Comparison of ENCODE assay signal across 20 mouse cellular contexts in genomic region chr8:39329378-39329777, GRCm38 (mm10).
DNase-seq lines count a peak whose midpoint lies in the region; ATAC-seq and TF ChIP-seq lines count a peak whose summit lies in the region.
"Had no signal": no experiment of that assay in that cellular context is flagged by ENCODE, and none has a peak within 500 bp of the region (broad histone marks: within the 10 kb centered on the region; RNA-seq: fewer than 3 reads in every experiment).

No protein-coding gene starts in this region.

- H3K4me2 ChIP-seq in forebrain, embryonic 13.5 days, result no peak overlapping the region
- no peak overlapping the region for H3K4me2 ChIP-seq in forebrain, postnatal 0 days (ENCODE audit: low read depth)
- no peak overlapping the region for H3K4me2 ChIP-seq in hindbrain, embryonic 14.5 days (replicated peaks)
- no peak overlapping the region for H3K4me2 ChIP-seq in hindbrain, postnatal 0 days (ENCODE audit: low read depth, low read length)
- H3K4me2 ChIP-seq: embryonic facial prominence, embryonic 13.5 days; hindbrain, embryonic 15.5 days had no signal

- 57% methylated on average over 1 of the region's 1 CpGs for WGBS in forebrain, embryonic 13.5 days
- WGBS in forebrain, postnatal 0 days, result 38% methylated on average over 1 of the region's 1 CpGs
- WGBS in hindbrain, embryonic 14.5 days, result 78% methylated on average over 1 of the region's 1 CpGs
- WGBS in hindbrain, postnatal 0 days, result 81% methylated on average over 1 of the region's 1 CpGs

- H3K9me3 ChIP-seq in forebrain, embryonic 13.5 days (replicated peaks), result no peaks in the 10 kb centered on the region
- no peaks in the 10 kb centered on the region for H3K9me3 ChIP-seq in forebrain, postnatal 0 days (ENCODE audit: low read length)
- H3K9me3 ChIP-seq in hindbrain, embryonic 14.5 days (ENCODE audit: control insufficient read depth, low read length), result no peaks in the 10 kb centered on the region
- no peaks in the 10 kb centered on the region for H3K9me3 ChIP-seq in hindbrain, postnatal 0 days (ENCODE audit: low read length)
- H3K9me3 ChIP-seq: embryonic facial prominence, embryonic 13.5 days; heart, embryonic 10.5 days; hindbrain, embryonic 15.5 days had no signal

- H3K4me3 ChIP-seq in forebrain, embryonic 13.5 days, result no peak overlapping the region
- H3K4me3 ChIP-seq in forebrain, postnatal 0 days (ENCODE audit: low read depth, low read length), result no peak overlapping the region
- H3K4me3 ChIP-seq in hindbrain, embryonic 14.5 days (replicated peaks; ENCODE audit: low read length), result no peak overlapping the region
- no peak overlapping the region for H3K4me3 ChIP-seq in hindbrain, postnatal 0 days (ENCODE audit: low read length)
- H3K4me3 ChIP-seq: embryonic facial prominence, embryonic 13.5 days; heart, embryonic 10.5 days; hindbrain, embryonic 15.5 days had no signal

- no peaks in the 10 kb centered on the region for H3K27me3 ChIP-seq in forebrain, embryonic 13.5 days
- H3K27me3 ChIP-seq in forebrain, postnatal 0 days (ENCODE audit: insufficient read depth, low read length), result no peaks in the 10 kb centered on the region
- no peaks in the 10 kb centered on the region for H3K27me3 ChIP-seq in hindbrain, embryonic 14.5 days (ENCODE audit: control insufficient read depth, insufficient read depth, low read length)
- H3K27me3 ChIP-seq in hindbrain, postnatal 0 days (ENCODE audit: insufficient read depth, low read length), result no peaks in the 10 kb centered on the region
- H3K27me3 ChIP-seq: embryonic facial prominence, embryonic 13.5 days; hindbrain, embryonic 15.5 days had no signal

- H3K27ac ChIP-seq in forebrain, embryonic 13.5 days, result no peak overlapping the region
- no peak overlapping the region for H3K27ac ChIP-seq in forebrain, postnatal 0 days (ENCODE audit: low read depth, low read length)
- no peak overlapping the region for H3K27ac ChIP-seq in hindbrain, embryonic 14.5 days
- H3K27ac ChIP-seq in hindbrain, postnatal 0 days, result no peak overlapping the region
- H3K27ac ChIP-seq: embryonic facial prominence, embryonic 13.5 days; heart, embryonic 10.5 days; hindbrain, embryonic 15.5 days had no signal

- no peaks in the 10 kb centered on the region for H3K36me3 ChIP-seq in forebrain, embryonic 13.5 days (ENCODE audit: poor library complexity, severe bottlenecking)
- H3K36me3 ChIP-seq in forebrain, postnatal 0 days (ENCODE audit: insufficient read depth), result no peaks in the 10 kb centered on the region
- H3K36me3 ChIP-seq in hindbrain, embryonic 14.5 days (replicated peaks; ENCODE audit: control insufficient read depth, insufficient read depth), result no peaks in the 10 kb centered on the region
- H3K36me3 ChIP-seq in hindbrain, postnatal 0 days (ENCODE audit: insufficient read depth, low read length), result no peaks in the 10 kb centered on the region
- H3K36me3 ChIP-seq: embryonic facial prominence, embryonic 13.5 days; heart, embryonic 10.5 days; hindbrain, embryonic 15.5 days had no signal

- peak; percentile 53; the same call in 1 of the 2 replicates for ATAC-seq in forebrain, embryonic 13.5 days
- ATAC-seq in forebrain, postnatal 0 days, result no peak
- ATAC-seq in hindbrain, embryonic 14.5 days (ENCODE audit: low FRiP score), result peak; percentile 40; the same call in 1 of the 2 replicates
- ATAC-seq in hindbrain, postnatal 0 days, result no peak
- ATAC-seq: inflammation-experienced regulatory T-cells, adult 6 months; intestine, postnatal 0 days had no signal

- DNase-seq in forebrain, postnatal 0 days, result no peak
- DNase-seq in hindbrain, embryonic 14.5 days (ENCODE audit: low spot score), result no peak
- no peak for DNase-seq in hindbrain, postnatal 0 days (ENCODE audit: low spot score)
- DNase-seq in ES-CJ7 (ENCODE audit: low read depth, low spot score) (peak; percentile 86), ZHBTc4 (ENCODE audit: low read depth, low spot score) (peak; percentile 73)
- DNase-seq in lung, postnatal 14 days, result no peak
- DNase-seq: adrenal gland, postnatal 10 days; cerebellum, adult 11-12 months; cerebellum, adult 9-10 months; cerebellum, postnatal 25 days; gastrocnemius, postnatal 10 days; heart, adult 18-20 months; heart, postnatal 10 days; heart, postnatal 4 days had no signal

- TF ChIP-seq CTCF in forebrain, postnatal 0 days (IDR thresholded peaks at IDR 0.05; ENCODE audit: low read depth), result no peak
- no peak for TF ChIP-seq CTCF in hindbrain, postnatal 0 days (IDR thresholded peaks at IDR 0.05; ENCODE audit: low read depth)

- H3K4me1 ChIP-seq in forebrain, embryonic 13.5 days, result no peaks in the 10 kb centered on the region
- no peaks in the 10 kb centered on the region for H3K4me1 ChIP-seq in forebrain, postnatal 0 days (ENCODE audit: insufficient read depth)
- no peaks in the 10 kb centered on the region for H3K4me1 ChIP-seq in hindbrain, embryonic 14.5 days (replicated peaks; ENCODE audit: control insufficient read depth, insufficient read depth, low read length)
- H3K4me1 ChIP-seq in hindbrain, postnatal 0 days (ENCODE audit: insufficient read depth, low read length), result no peaks in the 10 kb centered on the region
- H3K4me1 ChIP-seq: embryonic facial prominence, embryonic 13.5 days; heart, embryonic 10.5 days; hindbrain, embryonic 15.5 days had no signal

- H3K9ac ChIP-seq in forebrain, embryonic 13.5 days, result no peak overlapping the region
- no peak overlapping the region for H3K9ac ChIP-seq in forebrain, postnatal 0 days
- no peak overlapping the region for H3K9ac ChIP-seq in hindbrain, embryonic 14.5 days
- H3K9ac ChIP-seq in hindbrain, postnatal 0 days (replicated peaks; ENCODE audit: low read length), result no peak overlapping the region
- H3K9ac ChIP-seq: embryonic facial prominence, embryonic 13.5 days; hindbrain, embryonic 15.5 days had no signal

Comparison
In these comparisons a context has a peak if more than half of its experiments do, and no peak if none do; other contexts are left out.
1. ATAC-seq: peak in forebrain, embryonic 13.5 days (single experiment) and hindbrain, embryonic 14.5 days (single experiment); none in forebrain, postnatal 0 days (single experiment) and hindbrain, postnatal 0 days (single experiment).
2. DNase-seq: peak in ES-CJ7 (single experiment) and ZHBTc4 (single experiment); none in forebrain, postnatal 0 days (single experiment), hindbrain, embryonic 14.5 days (single experiment), hindbrain, postnatal 0 days (single experiment) and lung, postnatal 14 days (single experiment).